Mouse (Mus musculus): ENCODE measurements around the gene Aco1. TPM values are rescaled to one million over a fixed set of nuclear protein-coding genes. Genes with fewer than 3 reads are reported as not detected.
A peak's percentile ranks its signal among the peaks of the same experiment; 100 is the strongest.

The Aco1 gene
- polyA plus RNA-seq, 3 experiments from 2014 or later: 17.4 to 20.8 (median 18.2) TPM

GRCm38 (mm10) chr4:40157500-40158223 lies 14.8 kb downstream of the Aco1 start:
- no peak for ATAC-seq

- ATAC-seq: no peak
These were observed 15.3 kb downstream of the Aco1 start for GRCm38 (mm10) chr4:40158224-40158540.

GRCm38 (mm10) chr4:40160591-40161434 lies 17.9 kb downstream of the Aco1 start:
- no peak for ATAC-seq

- no peak for ATAC-seq
These were observed 20.8 kb downstream of the Aco1 start for GRCm38 (mm10) chr4:40163646-40164045.

GRCm38 (mm10) chr4:40171477-40171876 lies 28.6 kb downstream of the Aco1 start:
- no peak for ATAC-seq

GRCm38 (mm10) chr4:40172336-40172735 lies 29.5 kb downstream of the Aco1 start:
- peak; percentile 87 for ATAC-seq

GRCm38 (mm10) chr4:40174321-40174720 lies 31.4 kb downstream of the Aco1 start:
- ATAC-seq: no peak

- no peak for ATAC-seq
These were observed 35.7 kb downstream of the Aco1 start for GRCm38 (mm10) chr4:40178584-40178983.

GRCm38 (mm10) chr4:40180046-40180445 lies 37.2 kb downstream of the Aco1 start:
- no peak for ATAC-seq

GRCm38 (mm10) chr4:40181681-40182080 lies 38.8 kb downstream of the Aco1 start:
- no peak for ATAC-seq

GRCm38 (mm10) chr4:40182651-40183320 lies 39.9 kb downstream of the Aco1 start:
- peak; percentile 90 for ATAC-seq

- ATAC-seq: no peak
These were observed 40.9 kb downstream of the Aco1 start for GRCm38 (mm10) chr4:40183781-40184180.

GRCm38 (mm10) chr4:40184470-40184869 lies 41.6 kb downstream of the Aco1 start:
- ATAC-seq: no peak

- ATAC-seq: no peak
These were observed 45.1 kb downstream of the Aco1 start for GRCm38 (mm10) chr4:40187956-40188355.

- no peak for ATAC-seq
These were observed 49.4 kb downstream of the Aco1 start for GRCm38 (mm10) chr4:40192246-40192645.

- ATAC-seq: no peak
These were observed 50.6 kb downstream of the Aco1 start for GRCm38 (mm10) chr4:40193461-40193860.

- ATAC-seq: no peak
These were observed 52.5 kb downstream of the Aco1 start for GRCm38 (mm10) chr4:40195336-40195735.

- no peak for ATAC-seq
These were observed 59.3 kb downstream of the Aco1 start for GRCm38 (mm10) chr4:40202205-40202604.

- no peak for ATAC-seq
These were observed 61.5 kb downstream of the Aco1 start for GRCm38 (mm10) chr4:40204374-40204773.

GRCm38 (mm10) chr4:40205231-40205903 lies 62.5 kb downstream of the Aco1 start:
- ATAC-seq: no peak

GRCm38 (mm10) chr4:40207701-40208100 lies 64.8 kb downstream of the Aco1 start:
- ATAC-seq: no peak

- ATAC-seq: no peak
These were observed 69.3 kb downstream of the Aco1 start for GRCm38 (mm10) chr4:40212177-40212576.

- ATAC-seq: no peak
These were observed 75.0 kb downstream of the Aco1 start for GRCm38 (mm10) chr4:40217910-40218309.
